Mouse (Mus musculus): ENCODE results near the gene Slc16a13.

DNA sequence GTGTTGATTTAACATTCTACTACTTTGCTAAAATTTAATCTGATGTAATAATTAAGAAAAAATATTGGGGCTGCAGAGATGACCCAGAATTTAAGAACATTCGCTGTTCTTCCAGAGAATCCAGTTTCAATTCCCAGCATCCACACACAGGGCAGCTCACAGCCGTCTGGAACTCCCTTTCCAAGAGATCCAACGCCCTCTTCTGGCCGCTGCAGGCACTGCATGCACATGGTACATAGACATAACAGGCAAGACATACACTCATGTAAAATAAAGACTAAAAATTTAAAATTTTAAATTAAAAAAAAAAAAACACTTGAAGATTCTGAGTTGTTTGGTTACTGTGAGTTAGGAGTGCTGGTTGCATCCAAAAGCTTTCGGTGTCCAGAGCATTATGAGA is 48.6 kb downstream of the Slc16a13 start:
- TF ChIP-seq ZC3H11A (IDR thresholded peaks at IDR 0.05; ENCODE audit: borderline replicate concordance, low read depth, low read length) (no peak), ZNF384 (IDR thresholded peaks at IDR 0.05; ENCODE audit: low read depth, low read length) (no peak), HCFC1 (IDR thresholded peaks at IDR 0.05; ENCODE audit: borderline replicate concordance, insufficient read depth, low read length) (no peak)
